Mouse (Mus musculus) frontal cortex, postnatal 36 days (tissue): ENCODE data around the gene Rpe.
A peak's percentile ranks its signal among the peaks of the same experiment; 100 is the strongest.
"Not testable (repeated sequence)": the region's sequence is repeated elsewhere in the genome, so short reads cannot be mapped to it uniquely, and the experiment has no call there.

Experiments
- DNase-seq, 2 experiments: peaks; one replicate each; pipeline ENCODE4 v3.0.0; 2022; ENCODE audit warnings: low spot score in 2 of 2

Rpe gene

DNA sequence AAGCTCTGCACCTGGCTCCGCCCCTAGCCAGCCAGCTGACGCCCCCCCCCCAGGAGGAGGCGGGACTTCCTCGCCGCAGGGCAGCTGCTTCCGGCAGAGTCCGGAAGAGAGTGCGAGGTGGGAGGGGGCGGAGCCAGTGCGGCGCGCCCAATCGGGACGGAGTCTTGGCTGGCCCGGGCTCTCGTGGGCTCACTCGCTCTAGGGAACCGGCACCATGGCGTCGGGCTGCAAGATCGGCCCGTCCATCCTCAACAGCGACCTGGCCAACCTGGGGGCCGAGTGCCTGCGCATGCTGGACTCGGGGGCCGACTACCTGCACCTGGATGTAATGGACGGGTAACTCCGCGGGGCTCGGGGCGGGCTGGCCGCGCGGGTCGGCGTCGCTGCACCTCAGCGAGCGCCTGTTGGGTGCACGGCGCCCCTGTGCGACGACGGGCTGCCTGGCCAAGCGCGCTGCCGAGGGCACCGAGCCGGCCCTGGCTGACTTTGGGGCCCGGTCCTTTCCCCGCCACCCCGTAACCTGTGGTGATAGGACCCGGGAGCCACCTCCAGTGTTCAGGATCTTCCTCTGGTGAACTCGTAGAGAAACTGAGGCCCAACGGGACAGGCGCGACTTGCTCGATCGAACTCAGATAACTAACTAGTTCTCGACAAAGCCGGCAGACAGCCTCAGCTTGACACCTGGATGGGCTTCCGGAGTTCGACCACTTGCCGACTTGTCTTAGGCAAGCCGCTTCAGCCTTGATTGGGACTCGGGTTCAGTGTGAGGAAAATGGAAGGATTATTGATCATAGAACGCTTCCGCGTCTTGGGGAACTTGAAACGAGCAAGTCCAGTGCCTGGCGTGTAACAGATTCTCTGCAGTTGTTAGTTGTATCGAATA, at the start of gene Rpe:
Gene Rpe (plus strand): TSS at position 139 of the 883 bp plus-strand sequence.
- DNase-seq = peak; percentile 87 to 91

DNA sequence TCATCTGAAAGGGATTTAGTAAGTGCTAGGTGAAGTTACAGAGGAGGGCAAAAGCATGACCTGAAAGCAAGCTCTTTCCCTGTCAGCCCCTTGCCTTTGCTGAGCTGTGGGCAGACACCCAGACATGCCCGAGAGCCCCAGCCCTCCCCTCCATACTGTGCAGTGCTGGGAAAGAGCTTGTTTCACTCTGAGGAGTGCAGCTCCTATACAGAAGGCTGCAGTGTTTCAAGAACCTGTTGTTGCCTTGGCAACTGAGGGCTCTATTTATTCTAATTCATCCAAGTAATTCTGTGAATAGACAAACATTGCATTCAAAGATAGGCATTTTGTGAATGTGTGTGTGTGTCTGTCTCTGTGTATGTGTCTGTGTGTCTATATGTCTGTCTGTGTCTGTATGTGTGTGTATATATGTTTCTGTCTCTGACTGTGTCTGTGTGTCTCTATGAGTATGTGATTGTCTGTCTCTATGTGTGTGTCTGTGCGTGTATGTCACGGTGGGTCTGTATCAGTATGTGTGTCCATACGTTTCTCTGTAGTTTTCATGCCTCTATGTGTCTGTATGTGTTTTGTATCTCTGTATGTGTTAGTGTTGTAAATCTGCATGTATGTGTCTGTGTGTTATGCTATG, 45.4 kb upstream of the Rpe start:
- DNase-seq = peak in 1 of 2 experiments; percentile 45

DNA sequence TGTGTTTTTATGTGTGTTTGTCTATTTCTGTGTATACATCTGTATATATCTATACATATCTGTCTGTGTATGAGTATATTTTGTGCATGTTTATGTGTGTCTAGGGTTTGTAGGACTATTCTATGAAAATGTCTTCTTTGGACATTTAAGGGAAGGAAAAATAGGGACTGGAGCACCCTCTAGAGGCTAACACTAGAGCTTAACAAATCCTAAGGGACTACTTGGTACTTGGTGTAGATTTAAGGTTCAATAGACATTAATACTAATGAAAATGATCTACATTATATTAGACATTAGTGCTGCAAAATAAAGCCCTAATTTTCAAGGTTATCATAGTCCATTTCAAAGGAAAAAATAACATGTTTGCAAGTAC, 44.9 kb upstream of the Rpe start:
- DNase-seq = no peak

DNA sequence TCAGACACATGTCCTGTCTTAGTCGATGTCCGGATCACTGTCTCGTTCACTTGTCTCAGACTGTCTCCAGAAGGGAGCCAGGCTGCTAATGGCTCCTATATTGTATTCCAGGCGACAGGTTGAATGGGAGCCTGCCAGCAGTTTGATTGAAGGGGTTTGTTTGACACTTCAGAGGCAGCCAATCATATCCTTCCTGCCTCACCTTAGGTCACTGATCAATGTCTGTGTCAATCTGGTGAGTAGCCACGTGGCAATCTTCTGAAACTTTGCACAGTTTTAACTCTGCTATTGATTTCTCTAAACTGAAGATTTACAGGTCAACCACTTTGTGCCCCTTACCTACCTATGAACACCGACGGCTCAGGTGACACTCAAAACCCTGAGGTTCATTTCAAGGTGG, 29.2 kb upstream of the Rpe start:
- DNase-seq = no peak

DNA sequence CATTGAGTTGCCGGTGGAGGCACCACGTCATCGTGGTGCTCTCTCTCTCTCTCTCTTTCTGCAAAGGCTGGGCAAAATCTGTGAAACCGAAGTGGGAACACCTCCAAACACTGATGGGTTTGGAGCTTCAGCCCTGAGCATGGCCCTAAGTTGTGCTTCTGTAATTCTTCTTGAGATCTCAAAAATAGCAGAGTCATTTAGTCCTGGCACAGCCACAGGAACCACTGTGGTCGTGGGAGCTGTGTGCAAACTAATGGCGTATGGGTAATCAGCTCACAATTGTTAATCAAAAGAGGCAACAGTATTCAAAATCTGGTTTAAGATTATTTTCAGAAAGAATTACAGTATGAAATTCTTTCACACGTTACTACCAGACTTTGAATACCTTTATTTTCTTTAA, 27.8 kb upstream of the Rpe start:
- no peak for DNase-seq

DNA sequence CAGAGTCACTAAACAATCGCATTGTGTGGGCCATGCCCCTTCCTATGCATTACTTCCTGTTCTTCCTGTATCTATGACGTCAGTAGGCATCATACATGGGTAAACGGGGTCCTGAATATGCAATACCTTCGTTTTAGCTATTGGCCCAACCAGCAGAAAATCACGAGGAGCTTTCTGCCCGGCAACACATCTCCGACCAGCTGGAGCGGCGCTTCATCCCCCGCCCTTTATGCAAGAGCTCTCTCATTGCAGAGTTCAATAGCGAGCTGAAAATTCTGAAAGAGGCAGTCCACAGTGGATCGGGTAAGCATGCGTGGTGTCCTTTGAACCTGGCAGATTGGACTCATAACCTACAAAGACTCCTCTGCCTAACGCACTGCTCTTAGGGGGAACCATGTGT, 22.7 kb upstream of the Rpe start:
- DNase-seq = no peak

DNA sequence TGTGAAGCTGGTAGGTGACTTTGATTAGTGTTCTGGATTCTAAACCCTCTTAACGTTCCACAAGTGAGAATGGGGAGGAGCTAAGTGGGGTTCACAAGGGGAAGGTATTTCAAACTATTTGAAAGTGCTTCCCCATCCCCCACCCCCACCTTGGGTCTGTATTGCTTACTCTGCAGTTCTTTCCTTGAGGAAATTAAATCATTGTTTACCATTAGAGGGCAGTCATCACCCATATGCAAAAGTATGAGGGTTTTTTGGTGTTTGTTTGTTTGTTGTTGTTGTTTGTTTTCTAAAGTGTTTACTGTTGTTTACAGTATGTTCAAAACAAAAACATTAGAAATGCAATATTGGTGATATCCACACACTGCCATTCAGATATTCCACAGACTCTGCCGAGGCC, 22.0 kb upstream of the Rpe start:
- no peak for DNase-seq

DNA sequence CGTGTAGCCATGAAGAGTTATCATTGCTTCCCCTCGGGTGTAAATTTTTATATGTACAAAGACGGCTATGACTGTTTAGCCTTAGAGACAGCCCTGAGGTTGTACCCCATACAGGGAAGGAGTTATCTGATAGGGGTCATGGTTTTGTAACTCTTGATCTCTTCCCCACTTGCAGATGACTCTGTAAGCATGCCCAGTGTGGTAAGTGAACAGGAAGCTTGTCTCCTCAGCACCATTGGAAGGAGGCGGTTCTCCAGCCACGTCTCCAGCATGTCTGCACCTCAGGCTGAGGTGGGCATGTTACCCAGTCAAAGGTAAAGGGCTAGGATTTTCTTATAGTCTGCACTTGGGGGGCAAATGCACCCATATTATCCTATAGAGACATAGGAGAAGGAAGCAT, 17.7 kb upstream of the Rpe start:
- DNase-seq = no peak

DNA sequence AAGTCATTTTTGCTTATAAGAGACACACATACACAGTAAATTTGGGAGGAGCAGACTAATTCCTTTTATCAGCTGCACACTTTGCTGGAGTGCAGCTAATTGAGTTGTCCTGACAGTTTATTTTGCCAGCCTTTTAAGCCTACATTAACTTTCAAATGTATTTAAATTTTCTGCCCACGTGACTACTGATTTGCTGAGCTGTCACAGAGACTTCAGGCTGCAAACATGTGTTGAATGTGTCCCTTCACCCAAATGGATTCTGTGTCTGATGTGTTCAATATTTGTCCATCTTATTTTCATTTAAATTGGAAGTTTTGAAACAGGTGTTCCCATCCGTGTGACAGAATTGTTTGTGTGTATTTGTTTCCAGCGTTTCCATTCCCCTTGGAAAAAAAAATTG, 8.9 kb upstream of the Rpe start:
- DNase-seq = no peak

DNA sequence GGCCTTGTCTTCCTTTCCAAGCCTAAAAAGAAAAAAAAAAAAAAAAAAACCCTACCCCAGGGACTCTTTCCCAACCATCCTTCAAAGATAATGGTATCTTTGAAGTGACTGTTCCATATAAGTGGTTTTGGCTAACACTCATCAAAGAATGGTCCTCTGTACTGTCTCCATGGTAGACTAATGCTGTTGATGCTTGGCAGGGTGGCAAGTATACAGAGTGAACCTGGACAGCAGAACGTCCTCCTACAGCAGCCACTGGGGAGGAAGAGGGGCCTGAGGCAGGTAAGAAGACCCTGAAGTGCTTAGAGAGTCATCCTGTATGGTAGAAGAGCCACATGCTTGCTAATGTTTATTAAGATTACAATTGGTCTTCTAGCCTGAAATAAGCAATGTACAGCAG, 8.3 kb upstream of the Rpe start:
- DNase-seq = no peak

DNA sequence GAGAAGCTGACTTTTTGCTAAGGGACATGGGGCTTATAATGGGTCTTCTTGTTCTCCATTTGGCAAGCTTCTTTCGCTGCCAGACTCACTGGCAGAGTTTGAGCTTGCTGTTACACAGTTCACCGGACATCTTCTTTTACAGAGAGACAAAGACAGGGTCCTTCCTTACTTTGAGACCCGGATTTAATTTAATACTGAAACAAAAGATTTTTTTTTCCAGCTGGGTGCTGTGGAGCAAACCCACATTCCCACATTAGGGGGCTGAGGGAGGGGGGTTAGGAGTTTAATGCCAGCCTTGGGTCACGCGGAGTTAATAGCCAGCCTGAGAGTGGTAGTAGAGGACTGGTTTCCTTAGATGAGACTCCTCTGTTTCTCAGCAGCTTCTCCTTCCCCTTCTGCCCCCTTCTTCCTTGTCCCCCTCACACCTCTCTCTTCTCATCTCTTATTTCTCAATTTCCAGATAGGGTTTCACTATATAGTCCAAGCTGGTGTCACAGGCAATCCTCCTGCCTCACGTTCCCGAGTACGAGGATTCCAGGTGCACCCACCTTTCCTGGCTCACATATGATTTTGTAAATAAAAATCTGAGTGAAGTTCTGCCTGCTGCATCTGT, 7.7 kb upstream of the Rpe start:
- DNase-seq = no peak

DNA sequence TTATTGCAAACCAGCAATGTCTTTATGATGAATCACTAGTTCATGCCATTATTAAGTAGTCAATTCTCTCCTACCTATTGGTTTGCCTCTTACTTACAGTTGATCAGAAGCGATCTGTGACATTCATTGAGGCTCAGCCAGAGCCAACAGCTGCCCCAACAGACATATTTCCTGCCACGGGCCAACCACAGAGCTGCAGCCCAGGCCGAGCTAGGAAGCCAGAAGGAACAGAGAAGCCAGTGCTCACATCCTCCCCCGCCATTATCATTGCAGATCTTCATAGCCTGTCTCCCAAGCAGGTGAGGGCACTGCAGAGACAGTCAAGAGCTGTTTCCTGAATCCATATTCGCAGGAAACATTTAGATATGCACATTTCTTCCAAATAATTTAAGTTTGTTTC, 6.4 kb upstream of the Rpe start:
- DNase-seq = no peak

DNA sequence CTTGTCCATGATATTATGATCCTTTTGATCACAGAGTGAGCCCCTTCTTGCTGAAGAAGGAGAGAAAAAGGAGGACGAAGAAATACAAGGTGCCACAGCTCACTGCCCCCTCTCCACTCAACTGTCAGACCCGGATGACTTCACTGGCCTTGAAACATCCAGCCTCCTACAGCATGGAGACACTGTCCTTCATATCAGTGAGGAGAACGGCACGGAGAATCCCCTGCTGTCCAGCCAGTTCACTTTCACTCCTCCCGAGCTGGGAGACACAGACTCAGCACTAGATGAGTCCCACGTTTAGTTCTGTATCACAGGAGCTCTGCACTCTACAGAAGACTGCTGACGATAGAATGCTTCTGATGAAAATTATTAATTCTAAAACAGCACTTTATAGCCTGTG, 5.3 kb upstream of the Rpe start:
- DNase-seq = no peak

DNA sequence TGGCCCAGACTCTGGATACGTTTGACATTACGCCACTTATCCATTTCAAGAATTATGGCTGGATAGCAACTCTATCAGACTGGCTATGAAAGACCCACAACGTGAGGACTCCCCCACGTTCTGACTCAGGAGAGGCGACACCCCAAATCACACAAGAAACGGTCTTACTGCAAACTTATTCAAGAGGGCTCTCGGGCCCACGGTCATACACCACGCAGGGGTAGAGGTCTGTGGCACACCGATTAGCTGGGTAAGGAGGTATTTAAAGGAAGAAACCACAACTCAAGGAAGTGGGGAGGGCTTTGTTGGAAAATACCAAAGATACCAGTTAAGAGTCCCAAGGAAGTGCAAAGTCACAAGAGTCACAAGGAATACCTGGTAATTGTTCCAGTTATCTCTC, 1.0 kb upstream of the Rpe start:
- not testable (repeated sequence) for DNase-seq

DNA sequence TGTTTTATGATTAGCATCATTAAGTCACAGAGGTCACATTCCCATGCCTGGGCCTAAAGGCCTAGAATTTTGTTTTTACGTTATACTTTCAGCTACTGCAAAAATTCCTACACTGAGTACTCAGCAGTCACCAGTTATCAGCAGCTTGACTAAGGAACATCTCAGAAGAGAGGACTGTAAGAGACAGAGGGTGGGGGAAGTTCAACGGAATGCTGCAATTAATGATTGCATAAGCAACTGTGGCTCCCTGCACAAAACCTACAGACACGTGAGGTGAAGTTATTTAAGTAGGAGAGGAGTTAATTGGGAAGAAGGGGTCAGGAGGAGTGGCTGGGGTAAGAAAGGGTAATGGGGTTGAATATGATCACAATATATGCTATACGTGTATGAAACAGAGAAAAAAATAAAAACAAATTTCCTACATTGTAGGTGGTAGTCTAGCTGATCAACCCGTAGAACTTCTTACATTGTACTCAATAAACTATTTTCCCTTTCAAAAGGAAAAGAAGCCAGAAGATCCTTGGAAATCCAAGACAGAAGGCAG, 410 bp upstream of the Rpe start:
- DNase-seq = no peak

DNA sequence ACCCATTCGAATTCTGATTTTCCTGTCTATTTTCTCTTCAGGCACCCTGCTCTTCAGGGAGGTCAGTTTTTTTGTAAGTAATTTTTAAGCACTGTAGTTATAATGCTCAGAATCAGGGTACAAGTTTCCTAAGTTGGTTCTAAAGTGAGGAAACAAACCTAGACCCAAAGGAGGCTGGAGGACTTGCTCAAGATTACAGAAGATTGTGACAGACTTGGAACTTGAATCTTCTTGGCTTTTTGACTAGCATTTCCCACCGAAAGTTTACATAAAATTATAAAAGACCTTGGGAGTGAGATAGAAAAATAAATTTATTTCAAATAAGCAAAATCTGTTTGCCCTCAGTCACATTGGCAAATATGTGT, 927 bp downstream of the Rpe start:
- no peak for DNase-seq

DNA sequence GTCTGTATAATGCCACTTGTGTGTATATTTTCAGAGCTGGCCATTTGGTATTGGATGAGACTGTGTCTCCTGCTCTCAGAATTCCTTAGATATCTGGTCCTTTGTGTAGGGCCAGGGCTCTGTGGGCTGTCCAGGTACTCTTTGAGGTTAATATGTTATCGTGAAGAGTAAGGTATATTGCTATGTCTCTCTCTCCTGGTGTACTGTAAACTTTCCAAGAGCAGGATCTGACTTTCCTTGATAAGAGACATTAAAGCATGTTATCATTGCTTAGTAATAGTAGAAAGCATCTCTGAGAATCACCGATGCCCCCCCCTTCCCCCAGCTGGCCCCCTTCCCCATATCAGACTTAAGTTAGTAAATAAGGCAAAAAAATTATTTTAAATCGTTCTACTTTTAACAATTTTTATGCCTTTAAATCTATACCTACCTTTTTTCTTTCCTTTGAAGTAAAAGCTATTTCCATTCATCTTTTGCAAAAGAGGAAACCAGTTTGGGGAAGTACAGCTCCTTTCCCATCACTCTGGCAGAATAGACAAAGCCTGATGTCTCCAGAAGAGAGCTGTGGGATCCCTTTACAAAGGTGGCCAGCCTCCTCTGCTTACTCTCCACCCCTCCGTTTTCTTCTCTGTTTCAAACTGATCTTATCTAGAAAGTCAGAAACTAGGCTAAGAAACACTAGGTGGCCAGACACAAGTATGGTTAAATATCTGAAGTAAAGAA, 2.2 kb downstream of the Rpe start:
- no peak for DNase-seq

DNA sequence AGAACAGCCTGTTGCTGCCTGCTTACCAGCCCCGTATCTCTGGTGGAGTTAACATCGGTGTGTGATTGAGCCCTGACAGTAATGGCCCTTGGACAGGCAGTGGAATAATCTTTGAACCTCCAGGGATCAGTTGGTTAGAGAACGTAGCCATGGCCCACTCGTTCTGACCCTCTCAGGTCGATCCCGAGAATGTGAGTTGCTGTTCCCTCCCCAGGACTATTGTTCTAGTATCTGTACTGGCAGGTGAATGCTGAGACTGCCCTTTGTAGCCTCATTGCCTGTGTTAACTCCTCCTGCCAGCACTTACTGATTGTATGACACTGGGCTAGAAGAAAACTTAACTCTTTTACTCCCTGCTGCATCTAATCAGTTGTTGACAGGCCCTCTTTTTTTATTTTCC, 3.9 kb downstream of the Rpe start:
- no peak for DNase-seq

DNA sequence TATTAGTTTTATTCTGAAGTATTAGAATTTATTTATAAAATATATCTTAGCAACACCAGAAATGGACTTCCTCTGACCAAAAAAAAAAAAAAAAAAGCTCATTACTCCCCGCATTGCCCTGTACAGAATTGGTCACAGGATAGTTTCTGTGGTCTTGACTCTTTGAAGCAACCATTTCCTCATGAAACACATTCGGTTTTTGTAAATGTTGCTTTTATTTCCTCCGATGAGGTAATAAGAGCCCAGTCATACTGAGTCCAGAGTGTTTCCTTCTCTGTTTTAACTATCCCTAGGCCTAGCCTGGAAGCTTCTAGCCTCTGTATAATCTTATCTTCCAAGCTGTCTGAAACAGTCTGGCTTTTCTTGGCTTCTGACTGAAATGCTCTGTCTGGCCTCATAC, 12.2 kb downstream of the Rpe start:
- no peak for DNase-seq

DNA sequence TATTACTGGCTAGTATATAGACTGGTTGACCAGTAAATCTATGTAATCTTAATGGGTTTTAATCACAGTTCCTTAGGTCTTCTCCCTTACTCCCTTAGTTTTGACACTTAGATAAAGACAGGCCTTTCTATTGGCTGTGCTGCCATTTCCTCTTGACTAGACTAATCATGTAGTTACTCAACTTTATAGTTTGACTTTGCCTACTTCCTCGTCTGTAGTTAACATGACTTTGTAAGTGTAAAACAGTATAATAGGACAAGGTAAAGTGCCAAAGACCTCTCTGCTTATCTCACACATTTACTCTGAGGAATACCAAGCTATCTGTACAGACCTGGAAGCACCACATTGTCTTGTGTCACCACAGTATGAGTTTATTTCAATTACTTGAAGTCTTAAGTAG, 29.9 kb downstream of the Rpe start:
- DNase-seq = no peak

DNA sequence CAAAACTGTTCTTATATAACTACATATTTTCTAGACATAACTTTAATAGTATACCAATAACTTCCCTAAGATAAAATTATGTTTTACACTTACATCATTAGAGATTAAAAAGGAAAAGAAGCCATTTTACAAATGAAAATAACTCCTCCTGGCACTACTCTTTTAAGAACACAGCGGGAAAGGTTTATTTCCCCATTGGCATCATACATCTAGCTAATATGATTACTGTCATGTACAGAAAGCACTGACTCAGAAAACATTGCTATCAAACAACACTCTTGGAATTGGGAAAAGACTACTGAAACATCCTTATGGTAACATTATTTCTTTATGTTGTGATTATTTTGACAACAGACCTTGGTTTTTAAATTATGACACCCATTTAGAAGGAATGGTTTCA, 68.1 kb downstream of the Rpe start:
- no peak for DNase-seq
